9 mouse cellular contexts compared by ENCODE assay signal in genomic region chr17:31834320-31835065, GRCm38 (mm10). TPM values are rescaled to one million over a fixed set of nuclear protein-coding genes. Genes with fewer than 3 reads are reported as not detected.
A peak's percentile ranks its signal among the peaks of the same experiment; 100 is the strongest.
DNase-seq lines count a peak whose midpoint lies in the region; ATAC-seq and TF ChIP-seq lines count a peak whose summit lies in the region.
"Had no signal": no experiment of that assay in that cellular context is flagged by ENCODE, and none has a peak within 500 bp of the region (broad histone marks: within the 10 kb centered on the region; RNA-seq: fewer than 3 reads in every experiment).

No protein-coding gene starts in this region.

- no peak for TF ChIP-seq POLR2A in myocyte (IDR thresholded peaks at IDR 0.05; ENCODE audit: insufficient read length, low read depth)

- 32% methylated on average over 6 of the region's 6 CpGs for WGBS in liver, embryonic 12.5 days (ENCODE audit: insufficient replicate concordance)
- WGBS in liver, embryonic 11.5 days, result 55% methylated on average over 6 of the region's 6 CpGs
- WGBS in hindbrain, embryonic 13.5 days, result 86% methylated on average over 6 of the region's 6 CpGs
- 64% methylated on average over 6 of the region's 6 CpGs for WGBS in forebrain, embryonic 15.5 days

- no peaks in the 10 kb centered on the region for H3K9me3 ChIP-seq in liver, embryonic 12.5 days (replicated peaks)
- no peaks in the 10 kb centered on the region for H3K9me3 ChIP-seq in liver, embryonic 11.5 days (ENCODE audit: control insufficient read depth, low read length)
- no peaks in the 10 kb centered on the region for H3K9me3 ChIP-seq in hindbrain, embryonic 13.5 days
- H3K9me3 ChIP-seq in forebrain, embryonic 15.5 days, result no peaks in the 10 kb centered on the region

- H3K4me3 ChIP-seq in liver, embryonic 12.5 days, result no peak overlapping the region
- no peak overlapping the region for H3K4me3 ChIP-seq in liver, embryonic 11.5 days (ENCODE audit: low read depth, low read length)
- H3K4me3 ChIP-seq in myocyte, result no peak overlapping the region
- H3K4me3 ChIP-seq in hindbrain, embryonic 13.5 days, result no peak overlapping the region
- no peak overlapping the region for H3K4me3 ChIP-seq in forebrain, embryonic 15.5 days
- H3K4me3 ChIP-seq: limb, embryonic 13.5 days had no signal

- 0 out of 2 replicates have a peak overlapping the region, but pooled peaks have one; percentile 40 for H3K27ac ChIP-seq in liver, embryonic 12.5 days
- H3K27ac ChIP-seq in liver, embryonic 11.5 days (ENCODE audit: low read depth, low read length), result no peak overlapping the region; the same call in 1 of the 2 replicates
- no peak overlapping the region for H3K27ac ChIP-seq in hindbrain, embryonic 13.5 days
- no peak overlapping the region for H3K27ac ChIP-seq in forebrain, embryonic 15.5 days (replicated peaks)

- peaks cover 25% of the 10 kb centered on the region for H3K4me1 ChIP-seq in liver, embryonic 12.5 days
- H3K4me1 ChIP-seq in liver, embryonic 11.5 days (replicated peaks; ENCODE audit: control insufficient read depth, insufficient read depth, low read length), result peaks cover 6% of the 10 kb centered on the region
- H3K4me1 ChIP-seq in hindbrain, embryonic 13.5 days (replicated peaks), result peaks cover 17% of the 10 kb centered on the region
- H3K4me1 ChIP-seq in forebrain, embryonic 15.5 days, result peaks cover 4% of the 10 kb centered on the region; the same call in 1 of the 2 replicates

- no peak for ATAC-seq in liver, embryonic 12.5 days
- no peak; the same call in 1 of the 2 replicates for ATAC-seq in liver, embryonic 11.5 days (replicated peaks; ENCODE audit: low FRiP score)
- ATAC-seq in hindbrain, embryonic 13.5 days (ENCODE audit: low FRiP score), result no peak
- no peak for ATAC-seq in forebrain, embryonic 15.5 days (replicated peaks)

- H3K79me2 ChIP-seq in myocyte (ENCODE audit: control insufficient read depth, insufficient read depth), result no peaks in the 10 kb centered on the region

- H3K36me3 ChIP-seq in liver, embryonic 12.5 days, result no peaks in the 10 kb centered on the region
- no peaks in the 10 kb centered on the region for H3K36me3 ChIP-seq in liver, embryonic 11.5 days (ENCODE audit: control insufficient read depth, insufficient read depth, low read length)
- no peaks in the 10 kb centered on the region for H3K36me3 ChIP-seq in myocyte (ENCODE audit: control insufficient read depth, insufficient read depth)
- H3K36me3 ChIP-seq in hindbrain, embryonic 13.5 days, result no peaks in the 10 kb centered on the region
- no peaks in the 10 kb centered on the region for H3K36me3 ChIP-seq in forebrain, embryonic 15.5 days
- H3K36me3 ChIP-seq: limb, embryonic 13.5 days had no signal

- no peak overlapping the region for H3K9ac ChIP-seq in liver, embryonic 12.5 days
- H3K9ac ChIP-seq in liver, embryonic 11.5 days (ENCODE audit: low read depth, low read length), result no peak overlapping the region
- H3K9ac ChIP-seq in hindbrain, embryonic 13.5 days, result no peak overlapping the region
- no peak overlapping the region for H3K9ac ChIP-seq in forebrain, embryonic 15.5 days (replicated peaks)

- no peaks in the 10 kb centered on the region; the same call in 1 of the 2 replicates for H3K27me3 ChIP-seq in liver, embryonic 12.5 days (replicated peaks)
- no peaks in the 10 kb centered on the region for H3K27me3 ChIP-seq in liver, embryonic 11.5 days (replicated peaks; ENCODE audit: control insufficient read depth, insufficient read depth, low read length)
- H3K27me3 ChIP-seq in myocyte (ENCODE audit: control insufficient read depth, insufficient read depth, insufficient read length), result no peaks in the 10 kb centered on the region
- no peaks in the 10 kb centered on the region for H3K27me3 ChIP-seq in hindbrain, embryonic 13.5 days
- no peaks in the 10 kb centered on the region for H3K27me3 ChIP-seq in forebrain, embryonic 15.5 days
- H3K27me3 ChIP-seq: limb, embryonic 13.5 days had no signal

- no peak overlapping the region for H3K4me2 ChIP-seq in liver, embryonic 12.5 days
- no peak overlapping the region for H3K4me2 ChIP-seq in liver, embryonic 11.5 days
- no peak overlapping the region for H3K4me2 ChIP-seq in myocyte (ENCODE audit: low read depth)
- H3K4me2 ChIP-seq in hindbrain, embryonic 13.5 days, result no peak overlapping the region
- no peak overlapping the region for H3K4me2 ChIP-seq in forebrain, embryonic 15.5 days (replicated peaks)
- H3K4me2 ChIP-seq: limb, embryonic 13.5 days had no signal

- H3ac ChIP-seq in myocyte (ENCODE audit: control insufficient read depth, insufficient read length), result no peak overlapping the region

- DNase-seq in liver, embryonic 11.5 days (ENCODE audit: low spot score), result no peak
- peak; percentile 63 for DNase-seq in heart, adult 8-10 months (ENCODE audit: low spot score)
- peak; percentile 66 for DNase-seq in kidney, postnatal 10 days
- no peak for DNase-seq in urinary bladder, postnatal 25 days (ENCODE audit: low spot score)

TF ChIP-seq in myocyte, 11 proteins besides CTCF, POLR2A, EP300 and RAD21:
- TF ChIP-seq MYOD1 (IDR thresholded peaks at IDR 0.05; ENCODE audit: control insufficient read depth in 1 of 3, insufficient read length in 2 of 3, low read depth in 2 of 3) (peak in 1 of 3 experiments; percentile 37), USF1 (IDR thresholded peaks at IDR 0.05; ENCODE audit: low read depth) (peak; percentile 87), CEBPB (IDR thresholded peaks at IDR 0.05; ENCODE audit: insufficient read depth, poor library complexity, severe bottlenecking) (no peak), MYOG (IDR thresholded peaks at IDR 0.05; ENCODE audit: control insufficient read depth in 1 of 3, insufficient read depth in 1 of 3, insufficient read length in 2 of 3, low read depth in 2 of 3) (peak in 2 of 3 experiments; percentile 11 to 60)

RNA-seq across cellular contexts. Expression of gene Sik1, which starts 21.1 kb away (rescaled TPM):
- polyA plus RNA-seq in liver, embryonic 12.5 days (2016; fragmentation: Nextera tagmentation; extraction: Ambion mirVana), result 5.9 and 7.0 TPM in 2 replicates
- polyA plus RNA-seq in liver, embryonic 11.5 days (2014; fragmentation: Nextera tagmentation; extraction: Ambion mirVana), result 10.4 and 11.2 TPM in 2 replicates
- total RNA-seq in heart, adult 8-10 months (2022), result 10 to 100 TPM; 19.0 to 34.0 (median 30.2) TPM
- polyA plus RNA-seq in myocyte (2012; fragmentation: generic; extraction: Trizol), result 37.1 TPM
- 20.1 and 23.4 TPM in 2 replicates for polyA plus RNA-seq in hindbrain, embryonic 13.5 days (2015; fragmentation: Nextera tagmentation; extraction: Ambion mirVana)
- 17.3 and 24.5 TPM in 2 replicates for polyA plus RNA-seq in forebrain, embryonic 15.5 days (2015; fragmentation: Nextera tagmentation; extraction: Ambion mirVana)

Comparison
In these comparisons a context has a peak if more than half of its experiments do, and no peak if none do; other contexts are left out.
1. DNase-seq: peak in heart, adult 8-10 months (single experiment) and kidney, postnatal 10 days (single experiment); none in liver, embryonic 11.5 days (single experiment) and urinary bladder, postnatal 25 days (single experiment).